Mouse (Mus musculus) midbrain, postnatal 0 days (tissue): ENCODE measurements around the gene Tmem129. TPM values are rescaled to one million over a fixed set of nuclear protein-coding genes. Genes with fewer than 3 reads are reported as not detected.

ENCODE experiments used
- ATAC-seq: fragments of 200-750 bp; cut with Nextera tagmentation; 2 replicates; pipeline ENCODE4 v1.8.0; 2017; ENCODE audit warnings: moderate number of reproducible peaks, mild to moderate bottlenecking, moderate TSS enrichment, moderate library complexity; ENCODE audit not compliant: low FRiP score
- DNase-seq: peaks from one replicate; pipeline ENCODE4 v3.0.0-alpha.2; 2015; ENCODE audit warnings: low spot score
- H3K27ac ChIP-seq: fragments of 300-500 bp; sonication (generic); 2 replicates; pipeline ENCODE4 v1.5.1; 2014; ENCODE audit warnings: low read depth, mild to moderate bottlenecking, low read length, mixed read lengths
- H3K27me3 ChIP-seq: fragments of 300-500 bp; sonication (generic); 2 replicates; pipeline ENCODE4 v1.6.1; 2014; ENCODE audit warnings: low read length, control low read depth, mixed read lengths; ENCODE audit not compliant: insufficient read depth
- H3K36me3 ChIP-seq: fragments of 300-500 bp; sonication (generic); 2 replicates; pipeline ENCODE4 v1.6.1; 2014; ENCODE audit warnings: low read length, control low read depth, mixed read lengths; ENCODE audit not compliant: insufficient read depth
- H3K4me1 ChIP-seq: fragments of 300-500 bp; sonication (generic); 2 replicates; pipeline ENCODE4 v1.6.1; 2014; ENCODE audit warnings: mild to moderate bottlenecking, control low read depth, antibody characterized with exemption, low read length, mixed read lengths; ENCODE audit not compliant: insufficient read depth
- H3K4me2 ChIP-seq: fragments of 300-500 bp; sonication (generic); 2 replicates; pipeline ENCODE4 v1.6.1; 2014; ENCODE audit warnings: low read depth, mild to moderate bottlenecking, low read length, mixed read lengths; ENCODE audit not compliant: poor library complexity, severe bottlenecking
- H3K4me3 ChIP-seq: fragments of 300-500 bp; sonication (generic); 2 replicates; pipeline ENCODE4 v1.5.1; 2014; ENCODE audit warnings: low read depth, mild to moderate bottlenecking, low read length, moderate library complexity
- H3K9ac ChIP-seq: fragments of 300-500 bp; sonication (generic); replicated peaks from 2 replicates; pipeline ENCODE4 v1.6.1; 2014; ENCODE audit warnings: mild to moderate bottlenecking, low read length, moderate library complexity, mixed read lengths; ENCODE audit not compliant: poor library complexity, severe bottlenecking
- H3K9me3 ChIP-seq: fragments of 300-500 bp; sonication (generic); 2 replicates; pipeline ENCODE4 v1.6.1; 2016; ENCODE audit warnings: low read length, control low read depth
- CTCF ChIP-seq: IDR thresholded peaks from 2 replicates; pipeline ENCODE4 v1.5.1; 2016; ENCODE audit warnings: antibody characterized with exemption, mild to moderate bottlenecking
- WGBS: fragments of 180-500 bp; shearing (Covaris S2); extraction: QIAGEN DNeasy Blood & Tissue Kit; methylation state at CpG from one replicate; pipeline ENCODE4 v1.1.7; 2014; 5-methylcytosine and 5-hydroxymethylcytosine counted together
- polyA plus RNA-seq: library from polyadenylated mRNA; unstranded; fragments of >200 nt; fragmentation: Nextera tagmentation; extraction: Ambion mirVana; gene quantifications from 2 replicates; pipeline ENCODE4 v1.2.1, GENCODE M21; 2015
- total RNA-seq: library from RNA; depleted of rRNA; stranded (reverse); fragments of >200 nt; gene quantifications from 2 replicates; pipeline ENCODE4 v1.2.3, GENCODE M21; 2014; rRNA removed

Tmem129 gene
- total and polyA plus RNA-seq, 2 experiments from 2014 or later, result 17.3 to 26.0 TPM

DNA sequence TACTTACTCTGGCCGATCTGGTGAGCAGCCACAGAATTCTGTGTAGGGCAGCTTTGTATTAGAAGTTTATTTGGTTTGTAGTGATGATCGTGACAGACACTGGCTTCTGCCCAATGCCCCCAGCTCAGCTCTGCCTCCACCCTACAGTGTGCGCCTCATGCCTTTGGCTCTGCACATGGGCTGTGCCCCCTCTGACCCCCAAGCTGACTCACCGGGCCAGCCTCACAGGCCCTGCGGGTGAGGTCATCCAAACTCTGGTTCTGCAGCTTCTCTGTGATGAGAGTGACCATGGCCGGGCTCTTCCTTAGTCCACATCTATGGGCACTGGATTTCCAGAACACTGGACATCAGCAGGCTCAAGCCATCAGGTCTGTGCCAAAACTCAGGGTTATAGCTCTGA lies 43.8 kb downstream of the Tmem129 start:
- no peak overlapping the region for H3K9ac ChIP-seq
- ATAC-seq (no peak), DNase-seq (no peak)
- peaks cover 17% of the 10 kb centered on the region for H3K36me3 ChIP-seq
- H3K4me1 ChIP-seq, result no peaks in the 10 kb centered on the region
- H3K4me3 ChIP-seq, result no peak overlapping the region
- H3K27ac ChIP-seq, result no peak overlapping the region
- H3K4me2 ChIP-seq, result no peak overlapping the region
- TF ChIP-seq CTCF, result no peak
- no peaks in the 10 kb centered on the region for H3K27me3 ChIP-seq
- H3K9me3 ChIP-seq, result no peaks in the 10 kb centered on the region
- WGBS, result 94% methylated on average over 6 of the region's 6 CpGs

DNA sequence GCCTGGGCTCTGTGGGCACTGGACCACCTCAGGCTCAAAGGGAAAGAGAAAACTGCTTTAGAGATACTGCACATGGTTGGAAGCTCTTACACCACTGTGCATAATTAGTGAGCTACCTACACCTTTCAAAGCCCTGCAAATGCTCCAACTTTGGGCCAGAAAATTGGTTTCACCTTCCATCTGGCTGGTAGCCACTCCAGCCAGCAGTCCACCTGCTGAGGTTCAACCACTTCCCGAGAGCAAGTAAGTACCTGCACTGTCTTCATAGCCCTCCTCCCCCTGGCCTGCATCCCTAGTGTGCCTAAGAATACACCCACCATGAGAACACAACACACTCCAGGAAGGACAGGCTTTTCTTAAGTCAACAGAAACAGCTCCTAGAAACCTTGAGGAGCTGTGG lies 46.4 kb downstream of the Tmem129 start:
- Histone ChIP-seq H3K27ac (no peak overlapping the region), H3K36me3 (peaks cover 29% of the 10 kb centered on the region), H3K9me3 (no peaks in the 10 kb centered on the region), H3K4me3 (no peak overlapping the region), H3K9ac (no peak overlapping the region), H3K4me1 (no peaks in the 10 kb centered on the region), H3K27me3 (no peaks in the 10 kb centered on the region), H3K4me2 (no peak overlapping the region)
- 85% methylated on average over 1 of the region's 1 CpGs for WGBS
- ATAC-seq (no peak), DNase-seq (no peak)
- TF ChIP-seq CTCF, result no peak

DNA sequence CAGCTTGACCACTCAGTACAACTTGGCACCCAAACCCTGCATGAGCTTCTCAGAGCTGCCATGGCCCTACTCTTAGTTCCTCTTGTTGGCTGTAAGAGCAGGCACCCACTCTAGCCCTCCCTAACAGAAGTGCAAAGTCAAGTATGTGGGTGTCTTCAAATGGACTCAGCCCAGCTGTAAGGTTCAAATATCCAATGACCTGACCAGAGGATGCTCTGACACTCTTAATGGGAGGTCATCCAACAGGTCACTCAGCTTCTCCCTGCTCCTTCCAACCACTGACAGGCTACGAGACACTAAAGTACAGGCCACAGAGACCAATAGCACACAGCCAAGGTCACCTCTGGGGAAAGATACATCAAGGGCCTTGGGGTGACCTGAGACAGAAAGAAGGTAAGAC lies 49.0 kb downstream of the Tmem129 start:
- Histone ChIP-seq H3K27me3 (no peaks in the 10 kb centered on the region), H3K4me3 (no peak overlapping the region), H3K36me3 (peaks cover 36% of the 10 kb centered on the region), H3K4me2 (no peak overlapping the region), H3K4me1 (no peaks in the 10 kb centered on the region), H3K9ac (no peak overlapping the region), H3K9me3 (no peaks in the 10 kb centered on the region), H3K27ac (no peak overlapping the region)
- TF ChIP-seq CTCF, result no peak
- ATAC-seq, result no peak
- WGBS, result 97% methylated on average over 1 of the region's 1 CpGs
- no peak for DNase-seq

DNA sequence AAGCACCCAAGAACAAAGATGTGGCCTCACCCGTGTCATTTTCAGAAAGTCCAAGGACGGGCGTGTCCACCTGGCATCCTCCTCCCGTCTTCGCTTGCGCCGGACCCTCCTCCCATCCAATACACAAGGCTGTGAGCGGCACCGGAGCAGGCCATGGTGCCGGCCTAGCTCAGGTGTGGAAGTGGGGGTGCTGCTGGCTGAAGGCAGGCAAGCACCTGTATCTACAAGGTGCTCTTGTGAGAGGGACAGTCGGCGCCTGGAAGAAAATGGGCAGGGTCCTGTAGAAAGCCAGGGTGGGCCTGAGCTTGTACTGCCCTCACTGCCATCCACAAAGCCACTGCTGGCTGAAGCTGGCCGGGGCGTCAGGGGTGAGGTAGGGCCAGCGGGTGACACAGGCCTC lies 50.8 kb downstream of the Tmem129 start:
- no peak for TF ChIP-seq CTCF
- no peak overlapping the region for H3K9ac ChIP-seq
- H3K36me3 ChIP-seq, result peaks cover 38% of the 10 kb centered on the region
- no peak overlapping the region for H3K27ac ChIP-seq
- DNase-seq, result no peak
- no peak for ATAC-seq
- no peaks in the 10 kb centered on the region for H3K27me3 ChIP-seq
- 97% methylated on average over 15 of the region's 15 CpGs for WGBS
- H3K9me3 ChIP-seq, result no peaks in the 10 kb centered on the region
- no peak overlapping the region for H3K4me2 ChIP-seq
- no peaks in the 10 kb centered on the region for H3K4me1 ChIP-seq
- H3K4me3 ChIP-seq, result no peak overlapping the region

DNA sequence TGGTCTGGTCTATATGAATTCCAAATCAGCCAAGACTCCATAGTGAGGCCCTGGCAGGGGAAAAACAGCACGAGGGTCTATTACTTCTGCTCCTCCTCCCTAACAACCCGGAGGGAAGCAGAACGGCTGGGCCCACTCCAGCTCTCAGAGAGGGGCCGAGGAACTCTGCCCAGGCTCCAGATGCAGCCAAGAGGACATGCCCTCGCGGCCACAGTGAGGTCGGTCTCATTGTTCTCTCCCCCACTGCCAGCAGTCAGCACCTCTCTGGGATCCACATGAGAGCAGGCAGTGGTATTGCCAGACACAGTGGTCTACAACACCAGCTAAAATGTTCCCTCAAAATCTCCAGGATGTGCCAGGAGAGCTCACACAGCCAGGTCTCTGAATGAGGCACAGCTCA lies 51.6 kb downstream of the Tmem129 start:
- Histone ChIP-seq H3K9me3 (no peaks in the 10 kb centered on the region), H3K27ac (no peak overlapping the region), H3K36me3 (peaks cover 30% of the 10 kb centered on the region), H3K27me3 (no peaks in the 10 kb centered on the region), H3K4me2 (no peak overlapping the region), H3K9ac (no peak overlapping the region), H3K4me3 (no peak overlapping the region), H3K4me1 (no peaks in the 10 kb centered on the region)
- no peak for ATAC-seq
- 67% methylated on average over 7 of the region's 7 CpGs for WGBS
- TF ChIP-seq CTCF, result no peak
- peak; percentile 48 for DNase-seq

DNA sequence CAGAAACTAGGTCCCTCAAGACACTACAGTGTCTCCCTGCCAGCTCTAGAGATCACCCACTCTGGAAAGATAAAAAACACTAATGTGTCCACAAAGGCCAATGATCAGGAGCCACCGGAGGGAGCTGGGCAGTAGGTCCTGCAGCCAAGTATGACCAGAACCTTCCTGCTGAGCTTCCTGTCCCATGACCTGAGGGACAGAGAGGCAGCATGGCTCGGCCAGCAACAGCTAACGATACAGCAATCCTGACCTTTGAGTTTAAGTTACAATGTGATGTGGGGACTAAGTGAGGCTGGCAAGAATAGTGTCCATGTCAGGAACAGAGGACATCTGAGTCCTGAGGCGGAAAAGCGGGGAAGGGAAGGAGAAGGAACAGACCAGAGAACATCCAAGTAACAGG lies 52.9 kb downstream of the Tmem129 start:
- Histone ChIP-seq H3K27ac (no peak overlapping the region), H3K36me3 (peaks cover 26% of the 10 kb centered on the region), H3K9me3 (no peaks in the 10 kb centered on the region), H3K4me2 (no peak overlapping the region), H3K9ac (no peak overlapping the region), H3K4me1 (no peaks in the 10 kb centered on the region), H3K4me3 (no peak overlapping the region), H3K27me3 (no peaks in the 10 kb centered on the region)
- 85% methylated on average over 5 of the region's 5 CpGs for WGBS
- no peak for TF ChIP-seq CTCF
- no peak for ATAC-seq
- no peak for DNase-seq

Other genes starting within 250 kb of the Tmem129 start
- 0.60 and 1.0 TPM in 2 replicates for gene Nkx1-1, start 224.4 kb downstream of the Tmem129 start, total RNA-seq
- gene Nkx1-1, start 224.4 kb downstream of the Tmem129 start, polyA plus RNA-seq, result 0.18 TPM in 1 of 2 replicates, not detected in the other
- gene Fam53a, start 28.8 kb downstream of the Tmem129 start, total RNA-seq, result 29.1 and 41.2 TPM in 2 replicates
- 27.3 and 28.0 TPM in 2 replicates for gene Fam53a, start 28.8 kb downstream of the Tmem129 start, polyA plus RNA-seq
- 1.2 TPM in 1 of 2 replicates, not detected in the other for gene Gm9903, start 28.5 kb downstream of the Tmem129 start, total RNA-seq
- 0.31 and 0.53 TPM in 2 replicates for gene Gm9903, start 28.5 kb downstream of the Tmem129 start, polyA plus RNA-seq
- gene Slbp, start 5.8 kb downstream of the Tmem129 start, total RNA-seq, result 91.2 and 99.5 TPM in 2 replicates
- gene Slbp, start 5.8 kb downstream of the Tmem129 start, polyA plus RNA-seq, result 119 and 126 TPM in 2 replicates
- 9.9 and 17.4 TPM in 2 replicates for gene Tacc3, start 288 bp downstream of the Tmem129 start, total RNA-seq
- 18.7 and 21.3 TPM in 2 replicates for gene Tacc3, start 288 bp downstream of the Tmem129 start, polyA plus RNA-seq
- gene Fgfr3, start 63.3 kb upstream of the Tmem129 start, total RNA-seq, result 71.3 and 81.6 TPM in 2 replicates
- 24.5 and 28.1 TPM in 2 replicates for gene Fgfr3, start 63.3 kb upstream of the Tmem129 start, polyA plus RNA-seq
- gene Letm1, start 124.4 kb upstream of the Tmem129 start, total RNA-seq, result 44.1 and 61.7 TPM in 2 replicates
- gene Letm1, start 124.4 kb upstream of the Tmem129 start, polyA plus RNA-seq, result 78.2 and 83.4 TPM in 2 replicates
- gene Nsd2, start 162.3 kb upstream of the Tmem129 start, total RNA-seq, result 108 and 121 TPM in 2 replicates
- gene Nsd2, start 162.3 kb upstream of the Tmem129 start, polyA plus RNA-seq, result 59.6 and 72.1 TPM in 2 replicates